Mouse (Mus musculus): ENCODE data around the gene Sema4d.

GRCm38 (mm10) chr13:51819351-51819750 lies 25.8 kb upstream of the Sema4d start:
- TF ChIP-seq CTCF (IDR thresholded peaks at IDR 0.05; ENCODE audit: low read depth): no peak
- no peak for TF ChIP-seq EP300 (IDR thresholded peaks at IDR 0.05; ENCODE audit: low read depth)
